Mouse (Mus musculus) CH12.LX (cell line): ENCODE measurements around the gene H2al1m. TPM values are rescaled to one million over a fixed set of nuclear protein-coding genes. Genes with fewer than 3 reads are reported as not detected.
A peak's percentile ranks its signal among the peaks of the same experiment; 100 is the strongest.

ENCODE experiments used
- DNase-seq: peaks from one replicate; pipeline ENCODE4 v3.0.0-alpha.2; 2013; ENCODE audit errors: extremely low read depth
- H3K27ac ChIP-seq: 2 replicates; pipeline ENCODE4 v1.5.1; 2012; ENCODE audit warnings: low read depth, mild to moderate bottlenecking, control low read depth, moderate library complexity; ENCODE audit not compliant: insufficient read depth
- H3K27me3 ChIP-seq: replicated peaks from 2 replicates; pipeline ENCODE3; 2012; ENCODE audit warnings: inconsistent platforms
- H3K36me3 ChIP-seq, 2 experiments: replicated peaks in 1 of 2; 2 replicates each; pipeline versions ENCODE3 to v1.6.1; 2012; ENCODE audit warnings: inconsistent platforms in 1 of 2, low read length in 1 of 2, mild to moderate bottlenecking in 1 of 2, mixed read lengths in 1 of 2, moderate library complexity in 1 of 2; ENCODE audit not compliant: control insufficient read depth in 1 of 2, insufficient read depth in 1 of 2
- H3K4me1 ChIP-seq, 2 experiments: 2 replicates each; pipeline ENCODE4 v1.6.1; 2012; ENCODE audit warnings: inconsistent platforms in 1 of 2, moderate library complexity in 1 of 2; ENCODE audit not compliant: insufficient read depth in 2 of 2, control insufficient read depth in 1 of 2
- H3K4me2 ChIP-seq: 2 replicates; pipeline ENCODE4 v1.6.1; 2012; ENCODE audit warnings: low read depth, mild to moderate bottlenecking, control low read depth; ENCODE audit not compliant: poor library complexity, insufficient read depth, severe bottlenecking
- H3K4me3 ChIP-seq, 3 experiments: fragments of 150-350 bp in 1 of 3; sonication (generic) in 1 of 3; replicated peaks in 1 of 3; 2 replicates each; pipeline versions ENCODE3 to v1.5.1; 2011 to 2012; ENCODE audit warnings: low read depth in 2 of 3, low read length in 2 of 3, mild to moderate bottlenecking in 2 of 3, moderate library complexity in 2 of 3, control low read depth in 1 of 3, improper control_type of control experiment in 1 of 3, inconsistent platforms in 1 of 3, mixed read lengths in 1 of 3; ENCODE audit not compliant: poor library complexity in 1 of 3
- H3K79me2 ChIP-seq: replicated peaks from 2 replicates; pipeline ENCODE4 v1.6.1; 2012; ENCODE audit warnings: mild to moderate bottlenecking, moderate library complexity; ENCODE audit not compliant: control insufficient read depth, poor library complexity, insufficient read depth, severe bottlenecking; ENCODE audit errors: extremely low read depth
- H3K9ac ChIP-seq: 2 replicates; pipeline ENCODE4 v1.6.1; 2012; ENCODE audit warnings: low read depth, mild to moderate bottlenecking, control low read depth, moderate library complexity; ENCODE audit not compliant: insufficient read depth
- H3K9me3 ChIP-seq: replicated peaks from 2 replicates; pipeline ENCODE3; 2012; ENCODE audit warnings: low read length, inconsistent platforms, mixed read lengths
- BHLHE40 ChIP-seq: IDR thresholded peaks from 2 replicates; pipeline ENCODE4 v1.6.1; 2011; ENCODE audit warnings: mild to moderate bottlenecking, low read depth, low read length, improper control_type of control experiment
- CHD2 ChIP-seq: IDR thresholded peaks from 2 replicates; pipeline ENCODE4 v1.6.1; 2011; ENCODE audit warnings: low read length, improper control_type of control experiment
- CTCF ChIP-seq, 2 experiments: IDR thresholded peaks in 1 of 2; conservative IDR thresholded peaks in 1 of 2; 2 replicates each; pipeline ENCODE4 v1.5.1; 2011 to 2012; ENCODE audit warnings: low read depth in 2 of 2, low read length in 2 of 2, improper control_type of control experiment in 1 of 2, inconsistent platforms in 1 of 2, mild to moderate bottlenecking in 1 of 2, moderate library complexity in 1 of 2
- E2F4 ChIP-seq: IDR thresholded peaks from 2 replicates; pipeline ENCODE4 v1.6.1; 2011; ENCODE audit warnings: low read depth, low read length, improper control_type of control experiment; ENCODE audit not compliant: insufficient replicate concordance
- ELF1 ChIP-seq: IDR thresholded peaks from 2 replicates; pipeline ENCODE4 v1.6.1; 2014; ENCODE audit warnings: low read depth, mild to moderate bottlenecking, inconsistent platforms, low read length, improper control_type of control experiment
- EP300 ChIP-seq: IDR thresholded peaks from 2 replicates; pipeline ENCODE4 v1.6.1; 2011; ENCODE audit warnings: low read length, improper control_type of control experiment
- ETS1 ChIP-seq: conservative IDR thresholded peaks from 2 replicates; pipeline ENCODE4 v1.6.1; 2012; ENCODE audit warnings: low read depth, mild to moderate bottlenecking, inconsistent platforms, low read length, improper control_type of control experiment, moderate library complexity
- IRF4 ChIP-seq: IDR thresholded peaks from 2 replicates; pipeline ENCODE4 v1.6.1; 2014; ENCODE audit warnings: low read depth, mild to moderate bottlenecking, inconsistent platforms, low read length, improper control_type of control experiment
- JUN ChIP-seq: IDR thresholded peaks from 2 replicates; pipeline ENCODE4 v1.6.1; 2011; ENCODE audit warnings: low read depth, mild to moderate bottlenecking, low read length, improper control_type of control experiment, moderate library complexity; ENCODE audit not compliant: insufficient read depth
- MAX ChIP-seq: IDR thresholded peaks from 2 replicates; pipeline ENCODE4 v1.6.1; 2011; ENCODE audit warnings: low read length, improper control_type of control experiment
- MEF2A ChIP-seq: IDR thresholded peaks from 2 replicates; pipeline ENCODE4 v1.6.1; 2014; ENCODE audit warnings: low read depth, mild to moderate bottlenecking, inconsistent platforms, low read length, improper control_type of control experiment, borderline replicate concordance
- MYC ChIP-seq: IDR thresholded peaks from 2 replicates; pipeline ENCODE4 v1.6.1; 2011; ENCODE audit warnings: low read depth, mild to moderate bottlenecking, improper control_type of control experiment, low read length
- NRF1 ChIP-seq: IDR thresholded peaks from 2 replicates; pipeline ENCODE4 v1.6.1; 2014; ENCODE audit warnings: low read depth, mild to moderate bottlenecking, inconsistent platforms, low read length, improper control_type of control experiment, moderate library complexity
- PAX5 ChIP-seq: IDR thresholded peaks from 2 replicates; pipeline ENCODE4 v1.6.1; 2012; ENCODE audit warnings: low read length, inconsistent platforms, mixed read lengths
- POLR2A ChIP-seq: IDR thresholded peaks from 2 replicates; pipeline ENCODE4 v1.6.1; 2011; ENCODE audit warnings: low read depth, mild to moderate bottlenecking, improper control_type of control experiment, low read length
- RAD21 ChIP-seq: IDR thresholded peaks from 2 replicates; pipeline ENCODE4 v1.6.1; 2011; ENCODE audit warnings: low read depth, mild to moderate bottlenecking, low read length, improper control_type of control experiment, moderate library complexity
- RCOR1 ChIP-seq: conservative IDR thresholded peaks from 2 replicates; pipeline ENCODE4 v1.6.1; 2012; ENCODE audit warnings: low read depth, mild to moderate bottlenecking, inconsistent platforms, low read length, improper control_type of control experiment
- SIN3A ChIP-seq: IDR thresholded peaks from 2 replicates; pipeline ENCODE4 v1.6.1; 2012; ENCODE audit warnings: low read length, improper control_type of control experiment, inconsistent platforms
- TBP ChIP-seq: conservative IDR thresholded peaks from 2 replicates; pipeline ENCODE4 v1.6.1; 2011; ENCODE audit warnings: low read depth, low read length, improper control_type of control experiment
- TCF12 ChIP-seq: IDR thresholded peaks from 2 replicates; pipeline ENCODE4 v1.6.1; 2014; ENCODE audit warnings: low read depth, mild to moderate bottlenecking, inconsistent platforms, low read length, improper control_type of control experiment
- UBTF ChIP-seq: IDR thresholded peaks from 2 replicates; pipeline ENCODE4 v1.6.1; 2012; ENCODE audit warnings: low read depth, mild to moderate bottlenecking, inconsistent platforms, low read length, improper control_type of control experiment, moderate library complexity
- USF1 ChIP-seq: IDR thresholded peaks from 2 replicates; pipeline ENCODE4 v1.6.1; 2014; ENCODE audit warnings: low read depth, mild to moderate bottlenecking, inconsistent platforms, low read length, improper control_type of control experiment
- USF2 ChIP-seq: conservative IDR thresholded peaks from 2 replicates; pipeline ENCODE4 v1.6.1; 2011; ENCODE audit warnings: low read depth, low read length, improper control_type of control experiment
- ZC3H11A ChIP-seq: IDR thresholded peaks from 2 replicates; pipeline ENCODE4 v1.6.1; 2012; ENCODE audit warnings: low read depth, mild to moderate bottlenecking, inconsistent platforms, low read length, improper control_type of control experiment
- ZKSCAN1 ChIP-seq: IDR thresholded peaks from 2 replicates; pipeline ENCODE4 v1.6.1; 2012; ENCODE audit warnings: low read depth, inconsistent platforms, low read length, improper control_type of control experiment, borderline replicate concordance
- ZNF384 ChIP-seq: IDR thresholded peaks from 2 replicates; pipeline ENCODE4 v1.6.1; 2012; ENCODE audit warnings: low read depth, low read length, improper control_type of control experiment, inconsistent platforms
- dilution Hi-C: fragments of 300-500 bp; cut with MboI; formaldehyde crosslinking; loops from 2 replicates; pipeline ENCODE4 v1.14.3; 2020; ENCODE audit warnings: low sequenced_read_pairs; ENCODE audit not compliant: extremely low pct_unique_long_range_greater_than_20kb, extremely low pct_ligation_motif_present
- in situ Hi-C: fragments of 300-500 bp; cut with MboI; formaldehyde crosslinking; loops from 3 replicates; pipeline ENCODE4 v1.14.3; 2019; ENCODE audit warnings: low sequenced_read_pairs, low pct_ligation_motif_present, low pct_unique_long_range_greater_than_20kb, mixed read lengths
- polyA plus RNA-seq: library from polyadenylated mRNA; unstranded; fragments of >175 nt; gene quantifications from 2 replicates; pipeline ENCODE4 v1.2.1, GENCODE M21; 2012; ENCODE audit warnings: low read depth; ENCODE audit not compliant: insufficient read length
- total RNA-seq, 2 experiments: library from RNA; depleted of rRNA; stranded (reverse); fragments of 300-350 nt in 1 of 2; fragments of >200 nt in 1 of 2; gene quantifications; 2 replicates each; pipeline ENCODE4 v1.2.3; 2012 to 2014

Gene H2al1m
- total and polyA plus RNA-seq, 3 experiments = not detected

DNA sequence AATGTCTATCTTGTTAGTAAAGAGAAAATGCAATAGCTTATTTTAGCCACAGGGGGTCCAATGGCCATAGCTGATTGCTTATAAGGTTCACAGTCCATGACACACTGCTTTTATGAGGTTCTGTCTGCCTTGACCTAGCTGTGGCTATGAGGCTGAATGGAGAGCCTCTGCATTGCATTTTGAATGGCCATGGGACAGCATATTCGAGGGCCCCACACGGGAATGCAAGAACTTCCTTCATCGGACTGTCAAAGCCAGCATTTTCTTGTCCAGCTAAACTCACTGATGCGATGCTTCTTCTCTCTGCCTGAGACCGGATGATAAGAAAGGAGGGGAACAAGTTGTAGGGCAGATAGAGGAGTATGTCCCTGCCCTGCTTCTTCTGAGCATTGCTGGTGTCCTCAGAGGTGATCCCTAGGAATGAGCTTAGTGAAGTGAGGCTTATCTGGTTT, 14.9 kb downstream of the H2al1m start:
- Histone ChIP-seq H3K4me2 (no peak overlapping the region), H3K4me1 (no peaks in the 10 kb centered on the region), H3K27ac (no peak overlapping the region), H3K27me3 (no peaks in the 10 kb centered on the region), H3K9ac (no peak overlapping the region), H3K9me3 (no peaks in the 10 kb centered on the region), H3K36me3 (no peaks in the 10 kb centered on the region), H3K79me2 (no peaks in the 10 kb centered on the region), H3K4me3 (no peak overlapping the region)
- in situ Hi-C loops (no loop called here), dilution Hi-C loops (no loop called here)
- TF ChIP-seq CTCF (conservative IDR thresholded peaks at IDR 0.05 in 1 of 2, IDR thresholded peaks at IDR 0.05 in 1 of 2; ENCODE audit: low read depth in 2 of 2, low read length in 2 of 2) = peak; percentile 12 to 16; a peak in 1 of 4 replicates
- TF ChIP-seq USF1 = no peak
- DNase-seq = peak; percentile 0

DNA sequence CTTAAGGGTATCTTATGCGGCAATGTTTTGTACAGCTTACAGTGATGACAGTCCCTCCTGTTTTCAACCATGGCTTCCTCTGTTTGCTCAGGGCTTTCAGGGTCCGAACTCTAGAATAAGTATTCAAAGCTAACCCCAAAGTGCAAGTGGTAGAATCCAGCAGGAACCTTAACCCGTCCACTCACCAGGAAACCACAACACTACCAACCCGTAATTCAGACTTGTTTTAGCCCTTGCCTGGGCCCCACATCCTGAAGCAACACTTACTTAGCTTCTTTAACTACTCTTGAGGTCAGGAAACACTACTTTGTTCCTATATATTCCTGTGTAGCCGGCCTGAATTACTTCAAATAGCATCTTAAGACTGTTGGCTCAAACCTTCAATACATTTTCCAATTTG, 19.2 kb downstream of the H2al1m start:
- Histone ChIP-seq H3K27me3 (no peaks in the 10 kb centered on the region), H3K4me3 (no peak overlapping the region), H3K27ac (no peak overlapping the region), H3K79me2 (no peaks in the 10 kb centered on the region), H3K9ac (no peak overlapping the region), H3K36me3 (no peaks in the 10 kb centered on the region), H3K4me1 (no peaks in the 10 kb centered on the region), H3K9me3 (no peaks in the 10 kb centered on the region), H3K4me2 (no peak overlapping the region)
- in situ Hi-C loops (no loop called here), dilution Hi-C loops (no loop called here)
- TF ChIP-seq USF2 = no peak
- TF ChIP-seq ETS1 = no peak
- TF ChIP-seq ZNF384 = no peak
- TF ChIP-seq TBP = no peak
- TF ChIP-seq ELF1 = no peak
- no peak for TF ChIP-seq NRF1
- no peak for TF ChIP-seq JUN
- no peak for TF ChIP-seq MAX
- no peak for TF ChIP-seq EP300
- no peak for TF ChIP-seq E2F4
- DNase-seq = no peak

DNA sequence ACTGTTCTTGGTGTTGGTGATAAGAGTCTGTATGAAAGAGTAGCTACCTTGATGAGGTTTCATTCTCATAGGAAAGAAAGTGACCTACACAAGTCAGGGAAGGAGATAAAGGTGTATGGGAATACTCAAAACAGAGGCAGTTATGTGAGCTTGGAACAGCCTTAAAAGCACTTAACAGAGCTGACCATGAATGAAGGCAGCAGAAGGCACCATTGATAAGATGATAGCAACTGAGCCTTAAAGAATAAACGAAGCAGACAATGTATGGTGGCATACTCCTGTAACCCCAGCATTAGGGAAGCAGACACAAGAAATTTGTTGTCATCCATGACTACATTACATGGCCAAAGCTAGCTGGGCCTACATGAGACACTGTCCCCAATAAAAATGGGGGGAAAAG, 19.9 kb downstream of the H2al1m start:
- Histone ChIP-seq H3K27ac (no peak overlapping the region), H3K27me3 (no peaks in the 10 kb centered on the region), H3K9me3 (no peaks in the 10 kb centered on the region), H3K36me3 (no peaks in the 10 kb centered on the region), H3K9ac (no peak overlapping the region), H3K4me2 (no peak overlapping the region), H3K79me2 (no peaks in the 10 kb centered on the region), H3K4me1 (no peaks in the 10 kb centered on the region), H3K4me3 (no peak overlapping the region)
- DNase-seq = no peak
- dilution Hi-C loops = no loop called here
- in situ Hi-C loops = no loop called here
- TF ChIP-seq ZKSCAN1 = no peak
- TF ChIP-seq RCOR1 = no peak
- no peak for TF ChIP-seq ELF1
- TF ChIP-seq USF2 = no peak
- no peak for TF ChIP-seq UBTF
- TF ChIP-seq BHLHE40 = no peak
- TF ChIP-seq SIN3A = no peak
- TF ChIP-seq PAX5 = no peak
- TF ChIP-seq POLR2A = no peak
- no peak for TF ChIP-seq IRF4
- no peak for TF ChIP-seq TCF12
- TF ChIP-seq CHD2 = no peak
- no peak for TF ChIP-seq ZC3H11A
- TF ChIP-seq MEF2A = no peak
- no peak for TF ChIP-seq RAD21
- no peak for TF ChIP-seq MYC
